Mouse (Mus musculus) heart, embryonic 10.5 days (tissue): ENCODE data around the gene Dap. TPM values are rescaled to one million over a fixed set of nuclear protein-coding genes. Genes with fewer than 3 reads are reported as not detected.

Experiments used
- DNase-seq: peaks from one replicate; pipeline ENCODE4 v3.0.0-alpha.2; 2017; ENCODE audit warnings: low spot score
- H3K27ac ChIP-seq: fragments of 300-500 bp; sonication (generic); 2 replicates; pipeline ENCODE4 v1.5.1; 2016; ENCODE audit warnings: mild to moderate bottlenecking
- H3K27me3 ChIP-seq: fragments of 300-500 bp; sonication (generic); 2 replicates; pipeline ENCODE4 v1.6.1; 2016; ENCODE audit warnings: mild to moderate bottlenecking; ENCODE audit not compliant: poor library complexity, insufficient read depth, severe bottlenecking
- H3K36me3 ChIP-seq: fragments of 300-500 bp; sonication (generic); 2 replicates; pipeline ENCODE4 v1.6.1; 2016; ENCODE audit warnings: mild to moderate bottlenecking, moderate library complexity
- H3K4me1 ChIP-seq: fragments of 300-500 bp; sonication (generic); 2 replicates; pipeline ENCODE4 v1.6.1; 2016; ENCODE audit warnings: mild to moderate bottlenecking
- H3K4me3 ChIP-seq: fragments of 300-500 bp; sonication (generic); 2 replicates; pipeline ENCODE4 v1.5.1; 2016; ENCODE audit warnings: mild to moderate bottlenecking, moderate library complexity
- H3K9me3 ChIP-seq: fragments of 300-500 bp; sonication (generic); 2 replicates; pipeline ENCODE4 v1.6.1; 2016; ENCODE audit warnings: mild to moderate bottlenecking, moderate library complexity
- WGBS: fragments of 180-500 bp; shearing (Covaris S2); methylation state at CpG from one replicate; pipeline ENCODE4 v1.1.7; 2016; 5-methylcytosine and 5-hydroxymethylcytosine counted together
- polyA plus RNA-seq: library from polyadenylated mRNA; unstranded; fragments of >200 nt; fragmentation: Nextera tagmentation; extraction: Ambion mirVana; gene quantifications from 2 replicates; pipeline ENCODE4 v1.2.1, GENCODE M21; 2016

Gene Dap
- polyA plus RNA-seq, 1 experiment from 2014 or later, result 49.2 TPM

GRCm38 (mm10) chr15:31279120-31279519 lies 55.0 kb downstream of the Dap start:
- H3K27ac ChIP-seq, result no peak overlapping the region
- H3K4me1 ChIP-seq, result peaks cover 2% of the 10 kb centered on the region
- WGBS, result 88% methylated on average over 2 of the region's 2 CpGs
- no peaks in the 10 kb centered on the region for H3K36me3 ChIP-seq
- H3K27me3 ChIP-seq, result no peaks in the 10 kb centered on the region
- no peak overlapping the region for H3K4me3 ChIP-seq
- DNase-seq, result no peak
- no peaks in the 10 kb centered on the region for H3K9me3 ChIP-seq

- no peak for DNase-seq
These were observed 55.5 kb downstream of the Dap start for GRCm38 (mm10) chr15:31279577-31280004.

GRCm38 (mm10) chr15:31280059-31280458 lies 55.9 kb downstream of the Dap start:
- WGBS, result 78% methylated on average over 5 of the region's 5 CpGs
- H3K4me1 ChIP-seq, result peaks cover 2% of the 10 kb centered on the region
- no peak overlapping the region for H3K4me3 ChIP-seq
- no peaks in the 10 kb centered on the region for H3K9me3 ChIP-seq
- no peak for DNase-seq
- H3K36me3 ChIP-seq, result no peaks in the 10 kb centered on the region
- no peak overlapping the region for H3K27ac ChIP-seq
- no peaks in the 10 kb centered on the region for H3K27me3 ChIP-seq

More at GRCm38 (mm10) chr15:31279577-31280004, 55.5 kb downstream of the Dap start:
- Histone ChIP-seq H3K36me3 (no peaks in the 10 kb centered on the region), H3K27ac (no peak overlapping the region), H3K9me3 (no peaks in the 10 kb centered on the region), H3K4me1 (peaks cover 2% of the 10 kb centered on the region), H3K4me3 (no peak overlapping the region), H3K27me3 (no peaks in the 10 kb centered on the region)
- WGBS, result 82% methylated on average over 6 of the region's 6 CpGs

- Histone ChIP-seq H3K36me3 (no peaks in the 10 kb centered on the region), H3K27ac (no peak overlapping the region), H3K4me3 (no peak overlapping the region), H3K27me3 (no peaks in the 10 kb centered on the region), H3K4me1 (peaks cover 5% of the 10 kb centered on the region), H3K9me3 (no peaks in the 10 kb centered on the region)
- WGBS, result 39% methylated on average over 2 of the region's 2 CpGs
- DNase-seq, result no peak
These were observed 56.6 kb downstream of the Dap start for GRCm38 (mm10) chr15:31280683-31281082.

- Histone ChIP-seq H3K4me1 (peaks cover 5% of the 10 kb centered on the region), H3K4me3 (no peak overlapping the region), H3K27ac (no peak overlapping the region), H3K27me3 (no peaks in the 10 kb centered on the region), H3K36me3 (no peaks in the 10 kb centered on the region), H3K9me3 (no peaks in the 10 kb centered on the region)
- DNase-seq, result no peak
- 56% methylated on average over 13 of the region's 13 CpGs for WGBS
These were observed 57.7 kb downstream of the Dap start for GRCm38 (mm10) chr15:31281830-31282229.

- no peak for DNase-seq
- Histone ChIP-seq H3K36me3 (no peaks in the 10 kb centered on the region), H3K27ac (no peak overlapping the region), H3K4me3 (no peak overlapping the region), H3K27me3 (no peaks in the 10 kb centered on the region), H3K4me1 (peaks cover 5% of the 10 kb centered on the region), H3K9me3 (no peaks in the 10 kb centered on the region)
- WGBS, result 65% methylated on average over 3 of the region's 3 CpGs
These were observed 58.2 kb downstream of the Dap start for GRCm38 (mm10) chr15:31282353-31282752.

GRCm38 (mm10) chr15:31284142-31284541 lies 60.0 kb downstream of the Dap start:
- peaks cover 3% of the 10 kb centered on the region for H3K4me1 ChIP-seq
- DNase-seq, result no peak

GRCm38 (mm10) chr15:31284922-31285631 lies 61.0 kb downstream of the Dap start:
- WGBS, result 69% methylated on average over 17 of the region's 17 CpGs
- Histone ChIP-seq H3K27me3 (no peaks in the 10 kb centered on the region), H3K4me3 (no peak overlapping the region), H3K9me3 (no peaks in the 10 kb centered on the region), H3K27ac (no peak overlapping the region), H3K36me3 (no peaks in the 10 kb centered on the region), H3K4me1 (peaks cover 3% of the 10 kb centered on the region)
- DNase-seq, result no peak

More at GRCm38 (mm10) chr15:31284142-31284541, 60.0 kb downstream of the Dap start:
- H3K9me3 ChIP-seq, result no peaks in the 10 kb centered on the region
- no peak overlapping the region for H3K27ac ChIP-seq
- no peaks in the 10 kb centered on the region for H3K36me3 ChIP-seq
- WGBS, result 53% methylated on average over 5 of the region's 5 CpGs
- H3K27me3 ChIP-seq, result no peaks in the 10 kb centered on the region
- no peak overlapping the region for H3K4me3 ChIP-seq

- WGBS, result 87% methylated on average over 3 of the region's 3 CpGs
- no peaks in the 10 kb centered on the region for H3K9me3 ChIP-seq
- H3K4me3 ChIP-seq, result no peak overlapping the region
These were observed 61.6 kb downstream of the Dap start for GRCm38 (mm10) chr15:31285695-31286094.

GRCm38 (mm10) chr15:31292627-31293026 lies 68.5 kb downstream of the Dap start:
- no peak for DNase-seq

More at GRCm38 (mm10) chr15:31285695-31286094, 61.6 kb downstream of the Dap start:
- H3K27ac ChIP-seq, result no peak overlapping the region
- H3K4me1 ChIP-seq, result peaks cover 3% of the 10 kb centered on the region
- no peak for DNase-seq
- H3K36me3 ChIP-seq, result no peaks in the 10 kb centered on the region
- no peaks in the 10 kb centered on the region for H3K27me3 ChIP-seq

GRCm38 (mm10) chr15:31294311-31294710 lies 70.2 kb downstream of the Dap start:
- WGBS, result 23% methylated on average over 2 of the region's 2 CpGs
- peaks cover 18% of the 10 kb centered on the region for H3K4me1 ChIP-seq
- no peaks in the 10 kb centered on the region for H3K36me3 ChIP-seq
- H3K9me3 ChIP-seq, result no peaks in the 10 kb centered on the region
- H3K4me3 ChIP-seq, result no peak overlapping the region
- DNase-seq, result no peak
- H3K27me3 ChIP-seq, result peaks cover 50% of the 10 kb centered on the region
- H3K27ac ChIP-seq, result no peak overlapping the region

More at GRCm38 (mm10) chr15:31292627-31293026, 68.5 kb downstream of the Dap start:
- no peaks in the 10 kb centered on the region for H3K9me3 ChIP-seq
- peaks cover 33% of the 10 kb centered on the region for H3K27me3 ChIP-seq
- H3K4me3 ChIP-seq, result no peak overlapping the region
- H3K27ac ChIP-seq, result 0 out of 2 replicates have a peak overlapping the region, but pooled peaks have one; percentile 29
- H3K4me1 ChIP-seq, result peaks cover 15% of the 10 kb centered on the region
- H3K36me3 ChIP-seq, result no peaks in the 10 kb centered on the region
- 27% methylated on average over 3 of the region's 3 CpGs for WGBS

GRCm38 (mm10) chr15:31296882-31297776 lies 73.0 kb downstream of the Dap start:
- no peaks in the 10 kb centered on the region for H3K36me3 ChIP-seq
- H3K9me3 ChIP-seq, result no peaks in the 10 kb centered on the region
- H3K4me3 ChIP-seq, result peak overlapping the region; percentile 50
- no peak for DNase-seq
- WGBS, result 11% methylated on average over 40 of the region's 40 CpGs
- no peak overlapping the region for H3K27ac ChIP-seq
- peaks cover 18% of the 10 kb centered on the region for H3K4me1 ChIP-seq
- H3K27me3 ChIP-seq, result peaks cover 54% of the 10 kb centered on the region

GRCm38 (mm10) chr15:31297777-31298137 lies 73.6 kb downstream of the Dap start:
- Histone ChIP-seq H3K9me3 (no peaks in the 10 kb centered on the region), H3K27me3 (peaks cover 54% of the 10 kb centered on the region), H3K4me1 (peaks cover 18% of the 10 kb centered on the region), H3K27ac (no peak overlapping the region), H3K4me3 (peak overlapping the region; percentile 50), H3K36me3 (no peaks in the 10 kb centered on the region)
- no peak for DNase-seq
- 25% methylated on average over 13 of the region's 13 CpGs for WGBS
